Mouse (Mus musculus) cortical plate, adult 2 months (tissue): ENCODE measurements around the gene Stxbp4.

ENCODE experiments used
- CTCF ChIP-seq: fragments of 200-500 bp; IDR thresholded peaks from 2 replicates; pipeline ENCODE4 v1.5.1; 2011; ENCODE audit warnings: mild to moderate bottlenecking, control low read depth, low read length; ENCODE audit not compliant: insufficient read depth; ENCODE audit errors: extremely low read depth
- POLR2A ChIP-seq: fragments of 200-500 bp; IDR thresholded peaks from 2 replicates; pipeline ENCODE4 v1.6.1; 2011; ENCODE audit warnings: mild to moderate bottlenecking, low read length, control low read depth; ENCODE audit not compliant: insufficient read depth; ENCODE audit errors: extremely low read depth

GRCm38 (mm10) chr11:90585754-90586153 is 52.1 kb downstream of the Stxbp4 start:
- TF ChIP-seq POLR2A: no peak
- no peak for TF ChIP-seq CTCF
